Mouse (Mus musculus): ENCODE measurements around the gene Mapk8ip1. TPM values are rescaled to one million over a fixed set of nuclear protein-coding genes. Genes with fewer than 3 reads are reported as not detected.

Mapk8ip1 gene
- 25.3 and 101 TPM in 2 replicates for polyA plus RNA-seq (2021; fragmentation: Nextera tagmentation)
- long read RNA-seq, experiment 1, transcript Mapk8ip1-201 (12 exons, 2,930 nt): major isoform, 66 of 961 reads
- long read RNA-seq, experiment 1, transcript Mapk8ip1-202 (12 exons, 3,274 nt): minor isoform, 36 of 961 reads
- long read RNA-seq, experiment 1, partial matches to known transcripts: 808 of 961 reads
- long read RNA-seq, experiment 1, other reads (novel, unspliced or antisense): 48 of 961 reads
- long read RNA-seq, experiment 2, partial matches to known transcripts: 6 of 39 reads
- long read RNA-seq, experiment 2, other reads (novel, unspliced or antisense): 32 of 39 reads

DNA sequence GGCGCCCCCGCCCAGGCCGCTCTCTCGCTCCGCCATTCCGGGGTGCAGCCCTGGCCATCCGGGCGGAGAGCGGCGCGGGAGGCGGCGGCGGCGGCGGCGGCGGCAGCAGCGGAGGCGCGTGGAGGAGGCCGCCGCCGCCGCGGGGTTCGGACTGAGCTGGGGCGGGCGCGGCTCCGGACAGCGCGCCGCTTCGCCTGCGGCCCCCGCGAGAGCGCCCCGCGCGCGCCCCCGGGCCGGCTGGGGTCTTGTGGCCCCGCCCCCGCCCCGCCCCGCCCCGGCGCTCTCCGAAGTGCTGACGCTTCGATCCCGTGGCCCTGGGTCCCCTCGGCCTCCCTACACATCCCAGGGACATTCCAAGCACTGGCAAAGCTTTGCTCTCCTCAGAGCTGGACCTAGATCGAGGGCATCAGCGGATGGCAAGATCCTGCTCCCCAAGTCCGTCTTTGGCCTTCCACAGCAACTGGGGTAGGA is at the start of gene Mapk8ip1:
Mapk8ip1 (minus strand) TSS at position 173 of the 471 bp plus-strand sequence.

DNA sequence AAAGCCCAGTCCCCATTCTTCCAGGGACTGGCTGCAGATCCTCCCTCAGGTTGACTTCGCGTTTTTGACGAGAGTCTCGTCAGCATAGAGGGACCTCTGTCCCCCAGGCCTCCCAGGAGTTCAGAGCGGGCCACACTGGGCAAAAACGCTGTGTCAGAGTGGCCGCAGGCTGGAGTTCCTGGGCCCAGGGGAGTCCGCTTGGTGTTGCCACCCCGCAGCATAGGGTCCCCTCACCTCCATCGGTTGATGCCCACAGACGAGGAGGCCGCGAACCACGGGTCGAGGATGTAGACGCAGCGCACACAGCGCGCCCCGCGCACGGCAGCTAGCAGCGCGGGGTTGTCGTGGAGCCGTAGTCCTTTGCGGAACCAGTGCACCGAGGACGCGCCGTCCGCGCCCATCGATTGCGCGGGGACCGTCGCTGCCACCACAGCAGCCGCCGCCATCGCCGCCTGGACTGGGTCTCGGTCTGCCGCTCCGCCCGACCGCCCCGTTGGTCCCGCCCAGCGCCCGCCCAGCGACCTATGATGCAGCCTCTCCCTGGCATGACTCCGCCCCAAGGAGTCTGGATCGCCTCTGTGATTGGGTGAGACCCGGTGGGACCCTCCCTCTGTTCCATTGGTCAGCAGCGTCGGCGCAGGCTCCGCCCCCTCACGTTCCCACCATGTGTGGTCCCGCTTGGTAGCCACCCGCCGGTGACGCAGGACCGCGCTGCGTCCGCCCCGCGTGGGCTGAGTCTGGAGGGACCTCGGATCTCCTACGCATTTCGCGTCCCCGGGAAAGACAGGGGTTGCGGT is 32.7 kb upstream of the Mapk8ip1 start, which contains the start of gene Cry2:
Cry2 (minus strand) TSS at position 466 of the 797 bp plus-strand sequence.

DNA sequence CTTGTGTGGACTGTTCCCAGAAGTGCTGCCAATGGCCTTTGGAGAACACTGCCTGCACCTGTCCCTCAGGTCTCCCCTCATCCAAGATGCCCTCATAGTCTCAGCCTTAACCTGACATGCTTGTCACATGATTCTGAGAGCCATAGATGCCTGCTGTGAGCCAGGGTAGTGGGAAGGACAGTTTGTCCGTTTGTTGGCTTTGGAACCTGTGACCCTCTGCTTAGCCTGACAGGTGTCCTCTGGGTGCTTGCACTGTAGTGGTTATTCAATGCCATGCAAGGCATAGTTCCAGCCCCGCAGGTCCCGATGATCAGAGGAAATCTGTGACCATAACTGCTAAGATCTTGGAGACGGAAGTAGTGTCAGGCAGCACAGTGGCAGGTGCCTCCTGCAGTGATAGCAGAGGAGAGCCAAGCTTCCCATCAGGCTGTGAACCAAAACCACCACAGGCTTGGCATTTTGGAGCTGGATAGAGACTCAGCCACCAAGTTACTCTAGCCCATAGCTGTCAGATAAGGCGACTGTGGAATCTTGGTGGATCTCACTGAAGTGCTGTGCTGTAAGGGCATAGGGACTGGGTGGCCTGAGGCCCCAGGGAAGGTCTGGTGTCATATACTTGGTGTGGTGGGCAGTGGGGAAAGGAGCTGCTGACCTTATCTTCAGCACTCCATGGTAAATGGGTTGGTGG is 19.0 kb downstream of the Mapk8ip1 start, which contains the start of gene 1700029I15Rik:
1700029I15Rik (plus strand) TSS at position 638 of the 688 bp plus-strand sequence.

DNA sequence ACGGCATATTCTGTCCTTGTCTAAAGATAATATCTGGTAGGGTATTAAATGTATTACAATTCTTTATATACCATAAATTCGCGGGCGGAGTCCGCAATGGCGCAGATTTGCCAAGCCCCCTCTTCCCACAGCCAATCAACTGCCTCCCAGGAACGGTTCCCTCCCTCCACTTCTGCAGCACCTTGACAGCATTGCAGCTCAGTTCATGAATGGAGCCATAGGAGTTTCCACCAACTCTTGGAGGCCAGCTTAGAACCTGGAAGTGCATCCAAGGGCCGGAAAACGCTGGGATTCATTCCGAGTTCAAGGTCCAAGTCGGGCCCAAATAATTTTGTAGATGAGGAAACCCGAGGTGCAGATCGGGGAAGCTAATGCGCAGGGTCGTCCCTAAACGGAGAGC is 26.5 kb downstream of the Mapk8ip1 start, which contains the start of the genes Pex16 and Large2:
Pex16 (plus strand) TSS at position 163 of the 400 bp plus-strand sequence.
Large2 (minus strand) TSS at position 356 of the 400 bp plus-strand sequence.

Other genes starting within 250 kb of the Mapk8ip1 start
- 31.7 and 37.1 TPM in 2 replicates for gene Pex16, start 26.6 kb downstream of the Mapk8ip1 start, polyA plus RNA-seq (2021; fragmentation: Nextera tagmentation)
- 0.14 TPM in 1 of 2 replicates, not detected in the other for gene Large2, start 26.4 kb downstream of the Mapk8ip1 start, polyA plus RNA-seq (2021; fragmentation: Nextera tagmentation)
- gene 1700029I15Rik, start 18.7 kb downstream of the Mapk8ip1 start, polyA plus RNA-seq (2021; fragmentation: Nextera tagmentation): 0.58 and 1.0 TPM in 2 replicates
- 58.9 and 62.5 TPM in 2 replicates for gene Cry2, start 32.8 kb upstream of the Mapk8ip1 start, polyA plus RNA-seq (2021; fragmentation: Nextera tagmentation)
- gene Slc35c1, start 59.3 kb upstream of the Mapk8ip1 start, polyA plus RNA-seq (2021; fragmentation: Nextera tagmentation): 4.4 and 7.2 TPM in 2 replicates
- 59.7 and 142 TPM in 2 replicates for gene Chst1, start 198.4 kb upstream of the Mapk8ip1 start, polyA plus RNA-seq (2021; fragmentation: Nextera tagmentation)

Data from left cerebral cortex, adult 6 months (tissue).